Mouse (Mus musculus) hindbrain, postnatal 0 days (tissue): ENCODE measurements around the gene Celf3. TPM values are rescaled to one million over a fixed set of nuclear protein-coding genes. Genes with fewer than 3 reads are reported as not detected.

Experiments
- ATAC-seq: fragments of 200-750 bp; cut with Nextera tagmentation; 2 replicates; pipeline ENCODE4 v1.8.0; 2017; ENCODE audit warnings: mild to moderate bottlenecking, moderate TSS enrichment, moderate library complexity
- DNase-seq: peaks from one replicate; pipeline ENCODE4 v3.0.0-alpha.2; 2015; ENCODE audit warnings: low spot score
- H3K27ac ChIP-seq: fragments of 300-500 bp; sonication (generic); 2 replicates; pipeline ENCODE4 v1.5.1; 2014; ENCODE audit warnings: mild to moderate bottlenecking
- H3K27me3 ChIP-seq: fragments of 300-500 bp; sonication (generic); 2 replicates; pipeline ENCODE4 v1.6.1; 2014; ENCODE audit warnings: low read length, mixed read lengths; ENCODE audit not compliant: insufficient read depth
- H3K36me3 ChIP-seq: fragments of 300-500 bp; sonication (generic); 2 replicates; pipeline ENCODE4 v1.6.1; 2014; ENCODE audit warnings: low read length, mixed read lengths; ENCODE audit not compliant: insufficient read depth
- H3K4me1 ChIP-seq: fragments of 300-500 bp; sonication (generic); 2 replicates; pipeline ENCODE4 v1.6.1; 2014; ENCODE audit warnings: antibody characterized with exemption, low read length, mixed read lengths; ENCODE audit not compliant: insufficient read depth
- H3K4me2 ChIP-seq: fragments of 300-500 bp; sonication (generic); 2 replicates; pipeline ENCODE4 v1.6.1; 2014; ENCODE audit warnings: low read depth, mild to moderate bottlenecking, low read length, moderate library complexity, mixed read lengths
- H3K4me3 ChIP-seq: fragments of 300-500 bp; sonication (generic); 2 replicates; pipeline ENCODE4 v1.5.1; 2014; ENCODE audit warnings: low read length
- H3K9ac ChIP-seq: fragments of 300-500 bp; sonication (generic); replicated peaks from 2 replicates; pipeline ENCODE4 v1.6.1; 2014; ENCODE audit warnings: mild to moderate bottlenecking, low read length, moderate library complexity, mixed read lengths
- H3K9me3 ChIP-seq: fragments of 300-500 bp; sonication (generic); 2 replicates; pipeline ENCODE4 v1.6.1; 2016; ENCODE audit warnings: low read length, mixed read lengths
- CTCF ChIP-seq: IDR thresholded peaks from 2 replicates; pipeline ENCODE4 v1.5.1; 2016; ENCODE audit warnings: antibody characterized with exemption, control low read depth, low read depth
- WGBS: fragments of 180-500 bp; shearing (Covaris S2); extraction: QIAGEN DNeasy Blood & Tissue Kit; methylation state at CpG from one replicate; pipeline ENCODE4 v1.1.7; 2014; 5-methylcytosine and 5-hydroxymethylcytosine counted together
- polyA plus RNA-seq: library from polyadenylated mRNA; unstranded; fragments of >200 nt; fragmentation: Nextera tagmentation; extraction: Ambion mirVana; gene quantifications from 2 replicates; pipeline ENCODE4 v1.2.1, GENCODE M21; 2015
- total RNA-seq: library from RNA; depleted of rRNA; stranded (reverse); fragments of >200 nt; gene quantifications from 2 replicates; pipeline ENCODE4 v1.2.3, GENCODE M21; 2014; rRNA removed

The Celf3 gene
- total RNA-seq, result 156 and 184 TPM in 2 replicates
- polyA plus RNA-seq, result 158 and 171 TPM in 2 replicates

GRCm38 (mm10) chr3:94477981-94478422, at the start of gene Celf3:
Celf3 (plus strand) TSS chr3:94478295.
- Histone ChIP-seq H3K9me3 (no peaks in the 10 kb centered on the region), H3K4me3 (peak within 1 kb of the TSS; percentile 56), H3K27me3 (no peaks in the 10 kb centered on the region), H3K36me3 (no peaks in the 10 kb centered on the region), H3K9ac (peak within 1 kb of the TSS; percentile 80), H3K4me2 (peak within 1 kb of the TSS; percentile 85), H3K4me1 (peaks cover 11% of the 10 kb centered on the region; the same call in 1 of the 2 replicates), H3K27ac (peak within 1 kb of the TSS; percentile 88)
- TF ChIP-seq CTCF, result no peak
- WGBS, result under 1% methylated on average over 14 of the region's 14 CpGs
- DNase-seq (peak; percentile 91), ATAC-seq (peak; percentile 92)

GRCm38 (mm10) chr3:94430980-94431379, 47.1 kb upstream of the Celf3 start:
- TF ChIP-seq CTCF, result no peak
- DNase-seq (no peak), ATAC-seq (no peak)
- H3K27me3 ChIP-seq, result no peaks in the 10 kb centered on the region
- H3K4me2 ChIP-seq, result no peak overlapping the region
- WGBS, result 85% methylated on average over 2 of the region's 2 CpGs
- no peaks in the 10 kb centered on the region for H3K9me3 ChIP-seq
- H3K4me3 ChIP-seq, result no peak overlapping the region
- H3K4me1 ChIP-seq, result no peaks in the 10 kb centered on the region
- H3K27ac ChIP-seq, result no peak overlapping the region
- H3K36me3 ChIP-seq, result peaks cover 20% of the 10 kb centered on the region
- H3K9ac ChIP-seq, result no peak overlapping the region

- Histone ChIP-seq H3K4me1 (no peaks in the 10 kb centered on the region), H3K36me3 (peaks cover 5% of the 10 kb centered on the region; the same call in 1 of the 2 replicates), H3K4me3 (no peak overlapping the region), H3K27me3 (no peaks in the 10 kb centered on the region), H3K9ac (no peak overlapping the region), H3K27ac (no peak overlapping the region), H3K9me3 (no peaks in the 10 kb centered on the region), H3K4me2 (no peak overlapping the region)
- no peak for TF ChIP-seq CTCF
- WGBS, result 93% methylated on average over 2 of the region's 2 CpGs
- ATAC-seq (no peak), DNase-seq (no peak)
Measured at GRCm38 (mm10) chr3:94434305-94434704, 43.8 kb upstream of the Celf3 start.

- Histone ChIP-seq H3K9ac (no peak overlapping the region), H3K36me3 (no peaks in the 10 kb centered on the region), H3K4me1 (no peaks in the 10 kb centered on the region), H3K27ac (no peak overlapping the region), H3K4me2 (no peak overlapping the region), H3K4me3 (no peak overlapping the region), H3K27me3 (no peaks in the 10 kb centered on the region), H3K9me3 (no peaks in the 10 kb centered on the region)
- WGBS, result 83% methylated on average over 9 of the region's 9 CpGs
- TF ChIP-seq CTCF, result no peak
- ATAC-seq, result no peak
- no peak for DNase-seq
Measured at GRCm38 (mm10) chr3:94436420-94436819, 41.7 kb upstream of the Celf3 start.

GRCm38 (mm10) chr3:94441182-94441581, 36.9 kb upstream of the Celf3 start:
- H3K9me3 ChIP-seq, result no peaks in the 10 kb centered on the region
- WGBS, result 38% methylated on average over 3 of the region's 3 CpGs
- no peaks in the 10 kb centered on the region for H3K27me3 ChIP-seq
- TF ChIP-seq CTCF, result peak; percentile 75
- H3K27ac ChIP-seq, result no peak overlapping the region
- DNase-seq (peak; percentile 46), ATAC-seq (no peak)
- H3K36me3 ChIP-seq, result peaks cover 7% of the 10 kb centered on the region
- H3K4me1 ChIP-seq, result no peaks in the 10 kb centered on the region
- H3K9ac ChIP-seq, result no peak overlapping the region
- no peak overlapping the region for H3K4me2 ChIP-seq
- no peak overlapping the region for H3K4me3 ChIP-seq

- peak within 1 kb of the TSS; percentile 79 for H3K27ac ChIP-seq
- peak; percentile 98 for ATAC-seq
- WGBS, result under 1% methylated on average over 39 of the region's 39 CpGs
Measured at GRCm38 (mm10) chr3:94442951-94443596, 35.0 kb upstream of the Celf3 start, which contains the start of gene Mrpl9. Mrpl9 (plus strand) TSS chr3:94443318.

GRCm38 (mm10) chr3:94443597-94443964, 34.5 kb upstream of the Celf3 start, which contains the start of gene Oaz3:
Oaz3 (minus strand) TSS chr3:94443915.
- peak within 1 kb of the TSS; percentile 92 for H3K4me3 ChIP-seq
- peak within 1 kb of the TSS; percentile 95 for H3K4me2 ChIP-seq
- H3K27me3 ChIP-seq, result no peaks in the 10 kb centered on the region
- H3K4me1 ChIP-seq, result no peaks in the 10 kb centered on the region
- peak within 1 kb of the TSS; percentile 79 for H3K27ac ChIP-seq
- TF ChIP-seq CTCF, result no peak
- ATAC-seq (no peak), DNase-seq (no peak)
- H3K9me3 ChIP-seq, result no peaks in the 10 kb centered on the region
- under 1% methylated on average over 24 of the region's 24 CpGs for WGBS
- H3K9ac ChIP-seq, result peak within 1 kb of the TSS; percentile 95
- peaks cover 29% of the 10 kb centered on the region for H3K36me3 ChIP-seq

More at GRCm38 (mm10) chr3:94442951-94443596, 35.0 kb upstream of the Celf3 start, which contains the start of gene Mrpl9:
- H3K4me2 ChIP-seq, result peak within 1 kb of the TSS; percentile 95
- H3K4me3 ChIP-seq, result peak within 1 kb of the TSS; percentile 92
- no peaks in the 10 kb centered on the region for H3K27me3 ChIP-seq
- H3K4me1 ChIP-seq, result no peaks in the 10 kb centered on the region
- H3K36me3 ChIP-seq, result peaks cover 26% of the 10 kb centered on the region
- peak; percentile 97 for DNase-seq
- TF ChIP-seq CTCF, result no peak
- H3K9ac ChIP-seq, result peak within 1 kb of the TSS; percentile 95
- H3K9me3 ChIP-seq, result no peaks in the 10 kb centered on the region
